Mouse (Mus musculus) right cerebral cortex, postnatal 14 days (tissue): ENCODE data around the gene Asic2.

ENCODE experiments used
- DNase-seq: peaks from one replicate; pipeline ENCODE4 v3.0.0; 2022

Asic2 gene

DNA sequence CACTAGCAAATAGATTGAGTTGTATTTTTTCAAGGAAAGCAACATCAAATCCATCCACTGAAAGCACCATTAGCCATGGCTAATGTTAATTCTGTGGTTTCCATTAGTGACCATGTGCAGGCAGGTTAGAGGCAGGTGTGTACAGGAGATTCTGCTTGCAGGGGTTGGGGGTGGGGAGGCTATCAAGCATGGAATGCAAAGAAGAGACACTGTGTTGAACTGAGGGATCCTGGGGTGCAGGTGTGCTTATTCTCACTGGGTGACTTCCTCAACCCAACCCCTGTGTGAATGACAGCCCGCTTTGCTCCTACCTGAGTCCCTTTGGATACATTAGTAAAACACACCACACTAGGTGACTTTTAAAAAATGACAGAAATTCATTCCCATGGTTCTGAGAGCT lies 20.2 kb downstream of the Asic2 start:
- DNase-seq = no peak

DNA sequence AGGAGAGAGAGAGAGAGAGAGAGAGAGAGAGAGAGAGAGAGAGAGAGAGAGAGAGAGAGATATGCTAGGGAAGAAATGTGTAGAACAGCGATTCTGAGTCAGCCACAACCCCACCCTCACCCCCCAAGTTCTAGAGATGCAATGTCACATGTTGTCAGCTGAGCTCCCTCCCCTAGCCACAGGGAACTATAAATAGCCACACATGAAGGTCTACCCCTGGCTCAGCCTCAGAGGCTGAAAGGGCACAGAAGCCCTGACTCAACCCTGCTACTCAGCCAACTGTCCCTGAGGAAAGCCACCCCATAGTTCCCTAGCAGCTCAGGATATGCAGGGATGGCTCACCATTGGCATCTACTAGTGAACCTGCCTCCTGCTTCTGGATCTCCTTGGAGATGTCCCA lies 26.1 kb downstream of the Asic2 start:
- DNase-seq = no peak

DNA sequence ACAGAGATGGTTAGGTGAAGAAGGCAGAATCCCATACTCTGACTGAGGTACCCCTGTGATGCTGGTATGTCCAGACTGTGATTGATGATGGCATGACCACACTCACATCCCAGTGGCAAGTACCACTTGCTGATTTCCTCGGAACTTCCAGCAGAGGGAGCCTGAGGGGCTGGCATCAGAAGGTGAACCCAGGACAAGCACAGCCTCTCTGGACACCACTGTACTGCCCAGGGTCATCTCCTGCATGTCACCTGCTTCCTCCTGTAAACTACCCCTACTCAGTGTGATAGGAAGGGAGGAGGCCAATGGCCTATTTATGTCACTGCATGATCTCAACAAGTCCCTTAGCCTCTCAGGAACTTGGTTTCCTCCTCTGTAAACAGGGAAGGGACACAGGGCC lies 27.3 kb downstream of the Asic2 start:
- DNase-seq = peak; percentile 27

DNA sequence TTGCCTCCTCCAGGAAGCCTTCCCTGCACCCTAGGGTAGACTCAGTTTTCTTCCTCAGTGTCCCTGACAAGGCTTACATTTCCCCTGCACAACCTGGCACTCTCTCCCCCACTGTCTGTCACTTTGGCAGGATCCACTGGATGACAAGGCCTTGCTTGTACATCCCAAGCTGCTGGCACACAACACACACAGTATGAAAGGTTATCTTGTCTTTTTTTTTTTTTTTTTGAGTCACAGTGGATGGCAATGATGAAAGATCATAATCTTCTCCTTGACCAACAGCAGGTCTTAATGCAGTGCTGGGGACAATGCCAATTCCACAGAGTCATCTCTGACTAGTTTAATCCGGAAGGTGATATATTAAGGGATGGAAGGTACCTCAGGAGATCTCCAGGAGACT lies 30.7 kb downstream of the Asic2 start:
- DNase-seq = no peak

DNA sequence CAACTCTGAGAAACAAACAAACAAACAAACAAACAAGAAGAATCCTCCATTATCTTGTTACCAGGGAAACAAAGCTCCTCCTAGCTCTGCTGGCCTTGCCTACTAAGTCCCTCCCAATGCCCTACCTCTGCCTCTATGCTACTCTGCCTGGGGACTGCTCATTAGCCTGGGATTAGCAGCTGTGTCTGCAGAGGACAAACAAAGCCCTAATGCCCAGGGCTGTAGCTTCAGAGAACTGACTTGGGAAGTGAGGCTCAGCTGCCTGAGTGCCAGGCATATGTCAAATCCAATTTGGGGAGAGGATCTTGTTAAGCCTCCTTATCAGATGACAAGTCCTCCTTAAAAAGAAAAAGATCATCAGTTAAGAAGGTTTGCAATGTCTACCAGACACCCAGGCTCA lies 41.9 kb downstream of the Asic2 start:
- no peak for DNase-seq

DNA sequence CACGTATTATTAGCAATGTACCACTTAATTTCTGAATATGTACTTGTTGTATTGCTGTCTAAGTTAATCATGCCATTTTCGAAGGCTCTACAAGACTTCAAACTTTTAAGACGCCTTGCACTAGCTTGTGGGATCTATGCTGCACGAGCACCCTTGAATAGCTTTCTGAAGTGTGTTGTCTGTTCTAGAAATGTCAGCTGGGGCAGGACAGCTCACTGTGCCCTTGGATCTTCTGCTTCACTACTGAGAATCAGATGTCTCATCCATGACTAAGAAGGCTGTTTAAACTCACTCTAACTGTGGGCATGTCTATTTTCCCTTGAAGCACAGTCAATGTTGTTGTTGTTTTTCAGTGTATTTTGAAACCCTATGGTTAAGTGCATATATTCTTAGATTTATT lies 44.6 kb downstream of the Asic2 start:
- DNase-seq = no peak

DNA sequence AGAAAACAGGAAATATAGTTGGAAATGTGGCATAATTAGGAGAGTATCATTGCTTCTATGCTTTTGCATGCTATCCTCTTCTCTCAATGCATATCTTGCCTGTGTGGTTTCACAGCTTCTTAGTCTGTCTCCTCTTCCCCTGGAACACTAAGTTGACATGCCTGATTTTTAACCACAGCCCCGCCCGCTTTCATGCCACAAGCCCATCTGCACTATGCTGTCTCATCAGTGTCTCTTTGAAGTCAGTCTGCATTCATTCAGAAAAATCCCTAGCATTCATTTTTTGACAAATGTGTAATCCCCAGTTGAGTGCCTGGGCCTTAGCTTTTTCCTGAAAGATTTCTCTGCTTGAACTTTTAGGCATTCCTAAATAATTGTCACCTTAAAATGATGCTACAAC lies 45.2 kb downstream of the Asic2 start:
- DNase-seq = no peak

DNA sequence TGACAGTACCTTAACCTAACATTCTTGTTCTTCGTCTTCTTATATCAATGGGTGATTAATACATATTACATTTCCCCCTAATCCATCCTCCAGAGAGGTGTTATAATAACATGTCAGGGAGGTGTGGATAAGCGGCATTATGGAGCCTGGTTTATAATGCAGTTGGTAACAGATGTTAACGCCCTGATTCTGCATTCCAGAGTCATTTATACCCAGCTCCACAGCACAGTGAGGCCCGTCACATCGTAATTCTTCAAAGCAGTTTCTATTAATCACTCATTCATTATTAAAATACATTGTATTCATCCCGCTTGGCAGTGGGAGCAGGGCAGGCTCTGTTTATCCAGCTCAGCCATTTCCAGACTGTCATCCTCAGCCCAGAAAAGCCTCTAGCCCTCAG lies 52.8 kb downstream of the Asic2 start:
- no peak for DNase-seq

DNA sequence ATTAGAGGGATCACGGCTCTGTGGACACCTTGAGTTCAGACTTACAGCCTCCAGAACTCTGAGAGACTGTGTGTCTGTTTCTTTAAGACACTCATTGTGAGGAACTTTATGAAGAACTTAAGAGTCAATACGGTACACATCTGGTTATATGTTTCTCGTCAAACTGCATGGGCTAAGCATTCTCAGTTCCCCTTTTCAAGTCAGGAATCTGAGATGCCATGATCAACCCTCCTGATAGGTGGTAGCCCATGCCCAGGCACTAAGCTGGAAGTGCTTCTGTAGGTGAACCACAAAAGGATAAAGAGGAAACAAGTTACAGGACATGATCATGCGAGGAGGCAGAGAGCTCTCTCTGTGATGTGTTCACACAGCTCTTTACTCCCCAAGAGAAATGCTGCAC lies 55.2 kb downstream of the Asic2 start:
- no peak for DNase-seq

DNA sequence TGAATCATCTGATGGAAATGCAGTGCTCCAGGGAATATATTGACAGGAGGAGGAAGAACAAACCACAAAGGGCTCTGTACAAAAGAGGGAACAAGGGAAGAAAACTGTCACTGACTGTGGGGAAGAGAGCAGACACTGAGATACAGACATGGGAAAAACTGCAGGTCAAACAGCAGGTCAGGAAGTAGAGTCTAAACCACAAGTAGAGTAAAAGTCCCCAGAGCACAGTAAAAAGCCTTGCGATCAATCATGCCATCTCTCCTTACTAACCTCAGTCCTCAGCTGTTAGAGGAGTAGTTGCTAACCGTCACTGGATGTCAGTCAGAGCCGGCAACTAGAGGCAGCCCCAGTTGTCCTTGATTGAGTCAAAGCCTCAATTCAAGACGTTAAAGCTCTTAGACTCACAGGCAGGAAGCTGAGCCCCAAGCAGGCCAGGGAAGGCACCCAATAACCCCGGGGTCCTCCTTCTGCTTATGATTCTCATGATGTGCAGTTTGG lies 58.8 kb downstream of the Asic2 start:
- DNase-seq = no peak

DNA sequence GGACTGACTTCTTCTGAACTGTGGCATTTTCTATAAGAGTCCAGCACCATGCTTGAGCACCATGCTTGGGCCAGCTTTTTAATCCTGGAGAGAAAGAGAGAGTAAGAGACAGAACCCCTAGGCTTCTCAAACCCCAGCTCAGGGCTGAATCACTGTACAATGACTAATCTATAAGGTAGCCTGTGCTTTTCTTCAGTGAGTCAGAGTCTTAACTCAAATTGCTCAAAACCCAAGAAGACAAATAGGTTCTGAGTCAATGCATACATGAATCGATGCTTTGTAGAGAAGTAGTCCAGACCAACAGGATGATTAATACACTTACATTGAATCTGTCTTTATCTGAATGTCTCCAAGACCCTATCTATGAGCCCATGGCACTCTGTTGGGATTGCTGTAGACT lies 59.5 kb downstream of the Asic2 start:
- DNase-seq = no peak

DNA sequence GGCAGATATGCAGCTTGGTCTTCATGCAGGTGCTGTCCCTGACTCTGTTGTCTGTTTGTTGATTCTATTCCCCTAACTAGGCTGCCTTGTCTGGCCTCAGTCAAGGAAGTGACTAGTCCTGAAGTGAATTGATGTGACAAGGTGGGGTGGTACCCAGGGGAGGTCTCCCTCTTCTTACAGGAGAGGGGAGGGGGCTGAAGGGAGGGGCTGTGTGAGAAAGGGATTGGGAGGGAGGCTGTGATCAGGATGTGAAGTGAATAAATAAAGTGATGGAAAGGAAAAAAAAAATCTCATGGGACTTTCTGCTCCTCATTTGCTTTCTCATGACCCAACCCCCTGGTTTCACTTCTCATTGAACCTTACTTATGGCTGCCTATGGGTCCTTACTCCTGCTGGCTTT lies 65.9 kb downstream of the Asic2 start:
- no peak for DNase-seq

DNA sequence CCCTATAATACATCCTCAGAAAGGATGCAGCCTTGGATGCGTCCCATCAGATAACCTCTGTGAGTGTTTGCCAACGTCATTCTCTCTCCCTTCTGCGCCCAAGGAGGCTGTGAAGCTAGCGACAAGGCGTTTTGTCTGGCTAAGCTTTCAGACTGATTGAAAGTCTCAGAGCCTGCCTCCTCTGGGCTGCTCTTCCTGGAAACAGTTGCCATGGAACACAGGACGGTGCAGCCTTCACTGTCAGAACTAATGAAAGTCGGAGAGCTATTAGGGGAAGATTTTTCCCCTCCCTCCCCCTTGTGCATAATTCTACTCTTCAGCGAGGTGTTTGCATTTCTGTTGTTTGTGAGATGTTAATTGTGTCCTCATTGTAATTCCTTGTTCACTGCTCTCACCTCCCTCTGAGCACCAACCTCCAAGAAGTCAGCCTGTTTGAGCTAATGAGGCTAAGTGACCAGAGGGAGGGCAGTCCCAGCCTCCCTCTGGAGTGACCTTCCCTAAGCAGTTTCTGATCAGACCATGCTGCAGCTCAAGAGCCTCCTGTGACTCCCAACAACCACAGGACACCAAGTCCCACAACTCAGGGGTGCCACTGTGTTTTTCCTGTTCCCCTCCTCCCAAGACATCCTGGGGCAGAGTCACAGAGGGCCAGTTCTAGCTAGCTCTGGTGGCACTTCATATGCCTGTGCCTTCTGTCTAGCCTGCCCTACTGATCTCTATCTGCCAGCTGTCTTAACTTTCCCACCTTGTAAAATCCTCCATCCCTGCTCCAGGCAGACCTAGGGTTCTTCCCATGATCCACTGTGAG lies 70.5 kb downstream of the Asic2 start:
- DNase-seq = peak; percentile 24

DNA sequence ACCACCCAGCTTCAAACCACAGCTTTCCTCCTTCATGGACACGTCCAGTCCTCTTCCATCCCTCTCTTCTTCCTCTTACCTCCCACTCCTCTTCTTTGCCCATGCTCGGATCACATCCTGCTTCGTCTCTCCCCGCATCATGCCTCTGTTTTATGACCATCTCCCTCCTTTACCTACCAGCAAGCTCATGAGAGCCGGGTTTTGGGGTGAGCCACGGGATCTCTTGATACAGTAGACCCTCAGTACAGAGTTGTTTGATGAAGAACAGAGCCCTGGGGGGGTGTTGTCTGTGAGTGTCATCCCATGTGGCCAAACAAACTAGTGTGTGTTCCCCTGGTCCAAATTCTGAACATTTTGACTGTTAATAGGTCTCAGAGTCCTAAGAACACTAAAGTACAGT lies 71.7 kb downstream of the Asic2 start:
- DNase-seq = no peak

DNA sequence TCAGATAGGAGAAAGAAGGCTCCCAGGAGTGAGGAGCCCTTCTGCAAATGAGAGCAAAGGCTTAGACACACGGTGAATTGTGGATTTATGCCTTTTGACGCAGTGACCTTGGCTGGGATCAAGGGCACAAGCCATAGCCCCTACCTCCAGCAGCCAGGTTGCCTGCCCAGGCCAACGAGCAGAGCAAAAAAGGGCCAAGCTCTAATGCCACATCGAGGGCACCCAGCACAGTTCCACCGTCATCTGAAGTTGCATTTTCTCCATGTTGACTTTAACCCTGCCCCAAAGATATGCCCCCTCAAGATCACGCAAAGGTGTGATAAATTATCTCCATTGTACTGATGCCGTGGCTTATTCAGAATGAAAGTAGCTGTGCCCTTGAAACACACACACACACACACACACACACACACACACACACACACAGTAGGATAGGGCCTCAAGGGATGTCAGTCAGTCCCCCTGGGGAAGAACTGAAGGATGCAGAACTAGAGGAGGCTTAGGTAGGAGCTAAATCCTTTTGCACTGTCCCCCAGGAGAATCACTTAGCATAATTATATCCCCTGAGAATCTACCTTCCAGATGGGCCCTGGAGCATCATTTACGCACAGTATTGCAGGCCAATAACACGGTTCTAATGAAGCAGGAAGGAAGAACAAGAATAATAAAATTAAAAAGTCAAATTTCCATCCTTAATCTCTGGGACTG lies 96.6 kb downstream of the Asic2 start:
- DNase-seq = no peak

DNA sequence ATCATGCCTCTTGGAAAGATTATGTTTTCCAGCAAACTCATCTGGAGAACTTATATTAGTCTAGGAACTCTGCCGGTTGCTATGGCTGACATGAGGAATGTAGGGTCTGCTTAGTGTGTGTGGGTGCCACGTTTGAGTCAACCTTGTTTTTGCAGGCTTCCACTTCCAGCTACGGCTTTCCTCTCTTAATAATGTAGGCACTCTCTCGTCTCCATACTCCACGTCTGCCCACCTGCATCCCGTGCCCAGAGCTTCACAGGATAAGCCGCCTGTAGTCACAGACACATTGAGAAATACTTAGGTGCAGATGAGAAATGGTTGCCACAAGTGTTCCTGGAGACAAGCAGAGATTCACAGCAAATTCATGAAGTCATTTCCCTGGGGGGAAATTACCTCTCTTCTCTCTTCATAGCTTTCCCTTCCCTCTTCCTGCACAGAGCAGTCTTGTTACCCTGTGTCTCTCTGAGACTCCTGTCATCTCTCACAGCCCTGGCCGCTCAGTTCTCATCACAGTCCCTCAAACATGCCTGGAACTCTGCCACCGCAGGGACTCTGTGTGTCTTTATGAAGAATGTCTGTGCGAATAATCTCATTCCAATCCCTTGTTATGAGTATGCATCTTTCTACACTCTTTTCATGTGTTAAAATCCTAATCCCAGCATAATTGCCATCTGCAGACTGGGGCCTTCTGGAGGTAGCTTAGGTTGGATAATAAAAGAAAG lies 102.4 kb downstream of the Asic2 start:
- DNase-seq = no peak

DNA sequence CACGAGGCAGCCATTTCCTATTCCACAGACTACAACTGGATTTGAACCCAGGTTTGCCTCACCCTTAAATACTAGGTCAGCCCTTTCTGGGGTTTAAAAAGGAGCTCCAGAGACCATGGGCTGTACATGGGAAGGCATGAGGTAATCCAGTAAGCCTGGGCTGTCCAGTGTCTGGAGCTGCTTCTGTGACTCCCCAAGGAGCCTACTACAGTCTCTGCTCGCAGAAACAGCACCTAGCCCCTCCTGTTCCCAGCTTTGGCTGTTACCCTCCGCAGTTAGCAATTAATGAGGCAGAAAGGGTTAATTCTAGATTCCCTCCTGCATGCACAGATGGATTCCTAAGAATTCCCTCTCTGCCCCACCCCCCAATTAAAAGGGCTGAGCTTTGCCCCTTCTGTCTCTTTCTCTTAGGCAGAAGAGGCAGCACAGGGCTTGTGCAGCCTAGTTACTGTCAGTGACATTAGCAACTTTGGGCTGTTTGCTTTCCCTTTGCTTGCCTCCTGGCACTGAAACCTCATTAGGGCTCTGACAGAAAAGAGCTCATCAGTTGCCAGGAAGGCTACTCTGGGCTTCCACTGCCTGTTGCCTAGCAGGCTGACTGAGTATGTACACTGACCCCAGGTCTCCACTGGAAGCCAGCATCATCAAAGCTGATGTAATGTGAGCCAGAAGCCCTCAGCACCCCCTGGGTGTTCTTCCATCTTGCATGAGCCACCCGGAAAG lies 107.8 kb downstream of the Asic2 start, which contains the start of gene 5530401A14Rik:
TSS of gene 5530401A14Rik (plus strand) at position 424 of the 723 bp plus-strand sequence.
- no peak for DNase-seq

DNA sequence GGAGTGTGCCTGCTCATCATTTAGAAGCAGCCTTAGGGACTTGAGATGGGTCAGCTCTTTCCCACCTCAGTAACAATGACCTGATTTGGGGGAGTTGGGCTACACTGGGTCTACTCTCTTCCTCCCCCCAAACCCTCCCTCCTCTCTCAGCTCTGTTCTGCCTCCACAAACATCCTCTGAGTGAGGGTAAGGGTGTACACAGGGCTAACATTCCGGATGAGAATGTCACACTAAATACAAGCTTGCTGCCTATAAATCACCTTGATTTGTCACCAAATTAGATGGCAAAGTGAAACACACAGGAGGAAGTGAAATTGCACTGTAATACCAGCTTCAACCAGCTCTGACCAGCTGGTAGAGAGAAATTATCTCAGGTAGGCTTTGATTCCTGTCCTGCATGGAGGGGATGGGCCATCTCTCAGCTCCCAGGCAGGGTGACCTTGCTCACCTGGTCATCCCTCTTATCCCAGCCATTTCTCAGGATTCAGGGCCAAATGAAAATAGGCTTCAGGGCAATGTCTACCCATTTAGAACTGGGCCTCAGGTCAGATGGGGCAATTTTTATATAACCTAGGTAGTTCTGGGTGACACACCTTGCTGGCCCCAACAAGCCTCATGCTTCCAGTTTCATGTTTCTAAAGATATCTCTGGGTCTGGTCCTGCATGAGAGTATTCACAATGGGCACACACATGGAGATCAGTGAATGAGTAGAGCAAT lies 120.3 kb downstream of the Asic2 start:
- DNase-seq = no peak

DNA sequence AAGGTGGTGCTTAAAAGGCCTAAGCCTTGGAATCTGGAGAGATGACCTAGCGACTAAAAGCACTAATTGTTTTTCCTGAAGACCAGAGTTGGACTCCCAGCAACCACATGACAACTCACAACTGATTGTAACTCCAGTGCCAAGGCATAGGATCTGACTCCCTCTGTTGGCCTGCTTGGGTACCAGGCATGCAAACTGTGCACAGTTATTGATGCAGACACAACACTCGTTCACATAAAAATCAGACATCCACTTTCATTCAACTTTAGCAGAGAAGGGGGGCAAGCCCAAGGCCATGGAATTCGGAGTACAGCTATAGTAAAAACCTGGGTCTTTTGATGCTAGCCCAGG lies 122.6 kb downstream of the Asic2 start:
- no peak for DNase-seq

DNA sequence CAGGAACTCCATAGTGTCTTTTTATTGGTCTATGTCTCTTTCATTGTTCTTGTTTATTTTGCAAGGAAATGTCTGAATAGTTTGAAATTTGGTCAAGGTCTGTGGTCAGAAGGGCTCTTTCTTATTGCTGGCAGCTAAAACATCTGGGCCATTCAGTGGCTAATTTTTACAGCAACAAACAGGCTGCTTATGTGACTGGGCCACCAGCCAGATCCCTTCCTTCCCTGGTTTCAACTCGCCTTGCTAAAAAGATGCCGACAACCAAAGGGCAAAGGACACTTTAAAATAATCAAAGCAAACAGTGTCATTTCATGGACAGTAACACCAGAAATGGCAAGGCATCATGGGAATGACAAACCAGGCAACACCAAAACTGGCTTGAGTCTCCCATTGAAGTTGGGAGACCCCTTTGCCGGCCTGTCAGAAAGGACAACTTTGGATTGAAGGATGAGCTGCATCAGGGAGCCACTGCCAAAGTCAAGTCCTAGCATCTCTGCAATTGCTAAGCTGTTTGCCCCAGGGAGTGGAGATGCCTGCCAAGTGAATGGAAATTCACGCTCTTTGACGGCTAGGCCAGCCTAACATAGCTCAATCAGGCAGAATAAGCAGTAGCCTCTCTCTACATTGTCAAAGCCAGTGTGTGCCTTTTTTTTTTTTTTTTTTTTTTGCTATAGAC lies 123.1 kb downstream of the Asic2 start:
- no peak for DNase-seq

DNA sequence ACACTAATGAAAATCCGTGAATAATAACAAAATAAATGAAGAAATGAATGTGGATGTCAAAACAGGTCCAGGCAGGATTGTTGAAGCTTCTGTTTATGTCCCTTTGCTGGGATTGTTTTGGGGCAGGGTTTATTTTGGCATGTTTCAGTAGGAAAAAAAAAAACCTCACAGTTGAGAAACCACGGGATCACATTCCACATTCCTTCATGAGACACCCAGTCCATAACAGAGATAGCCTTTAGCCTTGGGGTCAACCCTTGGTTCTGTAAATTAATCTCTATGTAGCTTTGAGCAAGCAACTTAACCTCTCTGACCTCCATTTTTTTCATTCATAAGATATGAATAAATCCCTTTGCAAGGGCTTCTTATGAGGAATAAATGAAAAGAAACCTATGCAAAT lies 127.3 kb downstream of the Asic2 start:
- no peak for DNase-seq

DNA sequence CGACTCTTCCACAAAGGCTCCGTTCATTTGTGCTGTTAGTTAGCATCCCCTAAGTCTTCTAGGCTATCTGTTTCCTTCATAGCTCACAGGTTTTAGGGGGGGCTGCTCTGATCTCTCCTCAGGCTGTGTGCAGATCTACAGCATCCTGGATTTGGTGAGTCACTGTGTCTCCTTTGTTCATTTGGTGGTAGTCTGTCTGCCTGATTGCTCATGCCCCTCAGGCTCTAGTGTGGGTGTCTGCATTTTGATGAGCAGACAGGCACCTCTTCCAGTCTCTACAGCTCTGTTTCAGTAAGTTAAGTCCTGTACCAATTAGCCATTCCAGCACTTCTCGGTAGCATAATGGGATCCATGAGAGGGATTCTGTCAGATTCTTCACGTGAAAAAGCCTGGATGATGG lies 129.8 kb downstream of the Asic2 start:
- no peak for DNase-seq
